Mouse (Mus musculus) fibroblast of lung, adult 2 months (primary cell): ENCODE results near the gene Gm10762.
"Not testable (repeated sequence)": the region's sequence is repeated elsewhere in the genome, so short reads cannot be mapped to it uniquely, and the experiment has no call there.

Source experiments
- DNase-seq: peaks from one replicate; pipeline ENCODE4 v3.0.0-alpha.2; 2011; ENCODE audit warnings: low read depth

Gm10762 gene

DNA sequence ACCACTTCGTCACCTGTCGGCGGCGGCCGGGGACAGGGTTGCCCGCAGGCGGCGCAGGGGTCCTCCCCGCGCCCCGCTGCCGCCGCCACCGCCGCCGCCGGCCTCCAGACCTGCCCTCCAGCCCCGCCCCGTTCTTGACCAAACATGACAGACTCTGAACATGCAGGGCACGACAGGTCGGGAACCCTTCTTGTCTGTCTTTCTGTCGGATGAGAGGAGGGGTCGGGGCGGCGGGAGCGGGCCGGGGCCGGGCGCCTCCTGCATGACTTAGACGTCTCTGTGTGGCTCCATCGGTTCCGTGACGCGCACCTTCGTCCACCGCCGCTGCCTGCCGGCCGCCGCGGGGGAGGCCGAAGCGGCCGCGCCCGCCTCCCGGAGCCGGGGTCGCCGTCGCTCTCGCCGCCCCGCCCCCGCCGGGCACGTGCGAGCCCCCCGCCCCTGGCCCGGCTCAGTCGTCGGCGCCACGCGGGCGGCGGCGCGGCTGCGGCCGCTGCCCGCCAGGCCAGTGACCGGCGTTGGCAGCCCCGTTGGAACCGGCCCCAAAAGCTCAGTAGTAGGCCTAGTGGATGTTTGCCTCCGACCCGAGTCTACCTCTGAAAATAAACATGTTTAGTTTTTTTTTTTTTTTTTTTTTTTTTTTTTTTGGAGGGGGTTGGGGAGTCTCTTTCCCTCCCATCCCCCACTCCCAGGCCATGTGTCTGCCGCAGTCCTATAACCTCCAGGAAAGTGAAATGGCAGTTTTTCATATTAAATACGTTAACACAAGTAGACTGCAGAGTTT, at the start of gene Gm10762:
Gene Gm10762, minus strand, starts transcription at position 65 of the 781 bp plus-strand sequence.
- no peak for DNase-seq

DNA sequence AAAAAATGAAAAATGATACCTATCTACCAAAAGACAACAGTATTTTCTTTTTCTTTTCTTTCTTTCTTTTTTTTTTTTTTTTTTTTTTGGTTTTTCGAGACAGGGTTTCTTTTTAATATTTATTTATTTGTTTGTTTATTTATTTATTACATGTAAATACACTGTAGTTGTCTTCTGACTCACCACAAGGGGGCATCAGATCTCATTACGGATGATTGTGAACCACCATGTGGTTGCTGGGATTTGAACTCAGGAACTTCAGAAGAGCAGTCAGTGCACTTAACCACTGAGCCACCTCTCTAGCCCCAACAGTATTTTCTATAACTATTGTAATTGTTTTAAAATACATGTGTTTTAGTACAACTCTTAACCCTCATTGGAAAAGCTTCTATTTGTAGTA, 41.3 kb upstream of the Gm10762 start:
- not testable (repeated sequence) for DNase-seq

DNA sequence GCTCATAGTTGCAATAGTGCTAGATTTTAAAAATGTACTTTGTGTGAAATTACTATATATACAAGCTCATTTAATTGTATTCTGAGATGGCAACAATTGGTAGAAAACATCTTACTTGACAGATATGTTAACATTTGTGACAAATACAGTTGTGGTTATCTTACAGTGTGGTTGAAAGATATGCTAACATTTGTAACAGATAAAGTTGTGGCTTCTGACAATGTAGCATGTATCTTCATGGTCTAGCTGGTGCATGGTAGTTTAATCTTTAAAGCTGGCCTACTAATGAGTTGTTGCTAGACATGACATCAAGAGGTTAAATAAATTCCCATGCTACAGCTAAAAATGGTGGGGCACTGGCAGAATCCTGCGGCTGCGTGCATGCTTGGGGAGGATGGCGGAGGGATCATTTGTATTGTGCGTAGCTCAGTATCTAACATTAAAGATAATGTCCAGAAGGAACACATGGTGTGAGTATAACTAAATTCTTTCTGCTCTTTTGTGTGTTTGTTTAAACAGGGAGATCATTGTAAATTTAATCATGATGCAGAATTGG, 38.7 kb upstream of the Gm10762 start:
- no peak for DNase-seq

DNA sequence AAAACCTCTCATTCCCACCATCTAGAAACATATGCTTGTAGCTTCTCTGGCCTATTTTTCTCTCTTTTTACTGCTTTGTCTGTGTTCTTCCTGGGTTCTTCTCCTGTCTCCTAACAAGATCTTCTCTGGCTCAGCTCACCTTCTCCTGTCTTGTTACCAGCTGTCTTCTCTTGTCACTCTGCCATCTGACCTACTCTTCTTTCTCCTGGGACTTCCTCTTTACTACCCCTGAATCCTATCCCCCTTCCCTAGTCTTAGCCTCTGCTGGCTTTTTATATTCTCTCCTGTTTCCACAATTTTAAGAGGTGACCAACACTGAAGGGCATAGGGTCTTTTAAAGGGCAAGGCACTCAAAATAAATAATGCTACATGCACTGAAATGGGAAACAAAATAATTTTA, 37.3 kb upstream of the Gm10762 start:
- no peak for DNase-seq

DNA sequence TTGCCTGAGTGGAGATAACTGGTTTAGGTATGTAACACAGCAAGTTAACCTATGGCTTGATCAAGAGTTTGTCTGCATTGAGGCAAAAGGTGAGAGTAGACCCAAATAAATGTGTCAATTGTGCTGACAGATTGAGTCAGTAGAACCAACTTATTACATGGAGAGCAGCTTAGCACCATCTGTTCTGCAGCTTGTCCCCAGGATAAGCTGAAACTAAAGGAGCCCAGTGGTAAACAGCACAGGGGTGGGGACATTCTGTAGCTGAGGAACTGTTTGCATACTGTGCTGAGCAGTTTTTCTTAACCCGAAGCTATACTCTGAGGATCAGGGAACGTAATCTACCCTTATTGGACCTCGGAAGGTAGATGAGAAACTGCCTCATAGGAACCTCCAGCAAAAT, 17.2 kb upstream of the Gm10762 start:
- DNase-seq = no peak

DNA sequence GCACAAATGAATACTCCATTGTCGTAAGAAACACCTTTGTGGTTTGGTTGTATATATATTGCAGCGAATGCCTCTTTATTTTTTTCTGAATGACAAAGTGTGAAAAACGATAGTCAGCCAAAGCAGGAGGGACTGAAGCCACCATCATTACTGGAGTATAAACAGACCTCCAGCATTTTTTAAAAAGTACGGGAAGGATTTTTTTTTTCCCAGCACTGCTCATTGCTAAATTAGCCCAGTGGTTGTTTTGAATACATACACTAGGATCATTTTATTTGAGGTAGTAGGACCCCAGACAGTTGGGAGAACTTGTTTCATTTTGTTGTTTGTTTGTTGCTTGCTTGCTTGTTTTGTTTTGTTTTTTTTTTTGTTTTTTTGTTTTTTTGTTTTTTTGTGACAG, 8.0 kb upstream of the Gm10762 start:
- DNase-seq = no peak

DNA sequence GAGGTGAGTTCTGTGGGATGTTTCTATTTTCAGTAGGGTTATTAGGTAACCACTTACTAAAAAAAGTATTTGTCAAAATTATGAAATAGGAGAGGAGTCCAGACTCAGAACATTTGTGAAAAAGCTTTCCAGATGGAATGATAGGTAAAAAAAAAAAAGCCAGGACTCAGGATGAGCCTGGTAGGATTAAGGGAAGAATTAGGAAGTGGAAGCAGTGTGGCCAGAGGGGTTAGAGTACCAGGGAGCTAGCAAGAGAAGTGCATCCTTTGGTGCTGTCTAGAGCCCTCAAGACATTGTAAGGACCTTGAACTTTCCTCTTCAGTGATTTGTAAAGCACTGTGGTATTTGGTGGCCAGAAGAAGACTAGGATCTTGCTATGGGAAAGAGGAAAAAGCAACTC, 4.8 kb upstream of the Gm10762 start:
- no peak for DNase-seq

DNA sequence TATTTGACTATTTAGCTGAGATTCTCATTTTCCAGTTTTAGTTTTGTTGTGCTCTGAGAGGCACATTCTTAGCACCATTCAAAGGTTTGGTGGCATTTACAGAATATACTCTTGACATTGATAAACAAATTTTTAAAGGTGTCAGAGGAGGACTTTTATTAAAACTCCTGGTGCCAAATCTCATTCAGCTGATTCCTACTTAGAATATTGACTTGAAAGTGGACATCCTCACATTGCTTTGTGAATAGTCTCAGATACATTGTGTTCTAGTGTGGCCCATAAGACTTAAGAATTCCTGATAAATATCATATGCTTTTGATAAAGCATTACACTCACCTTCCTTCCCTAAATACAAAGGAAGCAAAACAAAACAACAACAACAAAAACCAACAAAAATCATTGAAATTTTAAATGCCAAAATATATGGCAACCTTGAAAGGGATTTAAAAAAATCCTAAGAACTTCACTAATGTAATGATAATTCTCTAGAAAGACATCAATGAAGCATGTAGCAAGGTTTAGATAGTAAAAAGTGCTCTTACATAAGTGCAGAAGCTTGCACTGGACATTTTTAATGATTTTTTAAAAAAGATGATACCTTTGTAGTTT, 1.1 kb upstream of the Gm10762 start:
- DNase-seq = no peak

DNA sequence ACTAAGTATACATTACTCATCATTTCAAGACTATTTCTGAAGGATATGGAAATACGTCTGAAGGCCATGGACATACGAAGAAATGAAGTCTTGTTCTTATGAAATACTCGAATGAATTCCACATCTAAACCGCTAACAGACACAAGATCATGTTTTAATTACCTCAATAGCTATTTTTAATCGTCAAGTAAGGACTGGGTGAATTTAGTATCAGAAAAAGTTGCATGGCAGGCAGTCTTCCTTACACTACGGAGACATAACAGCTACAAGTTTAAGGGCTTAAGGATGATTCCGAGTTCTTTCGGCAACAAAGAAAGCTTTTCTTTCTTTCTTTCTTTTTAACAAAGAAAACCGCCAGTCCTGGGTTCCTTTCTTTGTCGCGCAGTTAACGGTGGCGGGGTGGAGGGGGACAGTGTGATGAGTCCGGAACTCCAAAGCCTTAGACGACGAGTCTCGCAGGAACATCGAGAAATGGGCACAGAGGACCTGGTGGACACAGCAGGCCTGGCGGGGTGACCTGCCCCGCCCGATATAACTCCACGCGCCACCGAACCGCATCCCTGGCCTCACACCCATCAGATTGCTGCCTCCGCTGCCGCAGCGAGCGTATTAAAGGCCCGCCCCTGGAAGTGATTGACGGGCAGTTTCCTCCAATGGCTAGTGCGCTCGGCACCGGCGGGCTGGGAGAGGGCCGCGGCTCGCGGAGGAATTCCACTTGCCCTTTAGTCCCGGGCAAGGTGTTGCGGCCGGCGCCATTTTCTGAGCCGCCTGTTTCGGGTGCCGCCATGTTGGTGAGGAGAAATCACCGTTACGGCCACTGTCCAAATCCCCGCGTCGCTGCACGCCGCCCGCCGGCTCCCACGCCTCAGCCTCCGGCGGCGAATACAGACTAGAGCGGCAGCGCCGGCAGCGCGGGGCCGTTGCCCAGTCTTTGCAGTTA, 614 bp downstream of the Gm10762 start, which contains the start of gene Zc3h6:
Gene Zc3h6, plus strand, starts transcription at position 762 of the 940 bp plus-strand sequence.
- DNase-seq = peak; percentile 85

DNA sequence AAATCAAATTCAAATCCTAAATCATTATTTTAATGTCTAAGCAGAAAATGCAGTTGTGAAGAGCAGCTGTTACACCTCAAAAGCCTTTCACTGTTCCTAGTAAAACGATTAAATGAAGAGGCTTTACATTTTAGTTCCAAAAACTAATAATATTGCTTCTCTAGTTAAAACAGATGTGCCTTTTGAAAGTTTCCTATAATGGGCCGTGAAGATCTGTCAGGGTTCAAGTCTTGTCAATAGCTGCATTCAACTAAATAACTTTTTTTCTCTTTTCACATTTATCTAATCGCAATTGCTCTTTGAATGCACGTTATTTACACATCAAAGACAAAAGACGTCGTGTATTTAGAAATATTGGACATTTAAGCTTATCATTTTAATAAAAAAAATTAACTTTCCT, 1.3 kb downstream of the Gm10762 start:
- no peak for DNase-seq

DNA sequence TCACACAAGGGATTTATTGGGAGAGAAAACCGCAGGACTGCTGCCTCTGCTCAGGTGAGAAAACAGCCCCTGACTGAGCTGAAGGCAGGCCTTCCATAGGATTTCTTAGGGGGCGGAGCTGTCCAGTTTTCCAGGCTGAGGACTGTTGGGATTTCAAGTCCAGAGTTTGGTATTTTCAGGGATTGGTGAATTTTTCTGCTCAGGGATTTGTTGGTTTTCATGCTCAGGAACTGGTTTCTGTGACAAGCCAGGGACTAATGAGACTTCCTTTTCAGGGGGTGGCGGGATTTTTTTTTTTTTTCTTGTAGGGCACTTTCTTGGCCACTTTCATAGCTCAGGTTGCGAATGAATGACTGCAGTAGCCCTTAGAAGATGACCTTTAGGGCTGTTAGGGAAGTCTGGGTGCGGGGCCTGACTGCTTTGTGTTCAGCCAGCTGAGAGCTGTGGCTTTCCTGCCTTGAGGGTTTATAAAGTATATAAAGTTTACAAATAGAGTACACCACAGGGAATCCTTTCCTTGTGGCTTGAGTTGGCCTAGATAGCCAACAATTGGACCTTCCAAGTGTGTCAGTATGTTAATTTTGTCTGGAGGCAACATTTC, 1.9 kb downstream of the Gm10762 start:
- DNase-seq = no peak

DNA sequence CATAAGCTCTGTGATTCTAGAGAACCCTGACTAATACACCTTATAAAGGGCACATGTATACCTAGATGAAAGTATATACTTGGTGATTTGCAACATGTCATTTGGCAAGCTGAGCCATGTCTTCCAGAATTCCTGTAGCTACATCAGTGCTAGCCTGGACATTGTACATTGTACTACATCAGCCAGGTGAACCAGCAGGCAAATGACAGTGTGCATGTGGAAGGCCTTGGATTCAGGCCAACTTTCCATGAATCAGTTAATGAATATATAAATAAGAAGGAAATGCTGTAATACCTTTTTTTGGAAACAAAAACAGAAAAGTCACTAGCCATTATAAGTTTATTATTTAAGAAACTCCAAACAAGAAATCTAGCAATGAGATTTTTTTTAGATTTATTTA, 13.3 kb downstream of the Gm10762 start:
- DNase-seq = no peak

DNA sequence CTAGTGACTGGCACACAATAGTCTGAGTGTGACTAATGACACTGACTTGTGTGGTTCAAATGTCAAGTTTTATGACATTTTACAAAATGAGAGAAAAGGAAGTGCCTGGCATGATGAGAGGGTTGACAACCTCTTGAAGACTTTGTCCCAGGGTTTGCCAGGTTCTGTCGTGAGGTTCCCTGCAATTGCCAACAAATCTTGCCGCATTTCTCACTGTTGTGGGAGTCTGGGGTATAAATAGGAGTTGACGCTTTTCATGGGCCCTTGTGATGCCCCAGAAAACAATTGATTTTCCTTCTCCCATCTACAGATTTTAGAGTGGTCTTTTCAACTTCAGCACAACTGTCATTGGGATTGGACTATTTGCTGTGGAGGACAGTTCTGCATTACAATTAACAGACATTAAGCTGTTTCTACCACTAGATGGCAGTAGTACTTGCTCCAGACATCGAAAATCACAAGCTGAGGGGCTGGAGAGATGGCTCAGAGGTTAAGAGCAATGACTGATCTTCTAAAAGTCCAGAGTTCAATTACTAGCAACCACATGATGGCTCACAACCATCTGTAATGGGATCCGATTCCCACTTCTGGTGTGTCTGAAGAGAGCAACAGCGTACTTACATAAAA, 19.4 kb downstream of the Gm10762 start:
- DNase-seq = no peak

DNA sequence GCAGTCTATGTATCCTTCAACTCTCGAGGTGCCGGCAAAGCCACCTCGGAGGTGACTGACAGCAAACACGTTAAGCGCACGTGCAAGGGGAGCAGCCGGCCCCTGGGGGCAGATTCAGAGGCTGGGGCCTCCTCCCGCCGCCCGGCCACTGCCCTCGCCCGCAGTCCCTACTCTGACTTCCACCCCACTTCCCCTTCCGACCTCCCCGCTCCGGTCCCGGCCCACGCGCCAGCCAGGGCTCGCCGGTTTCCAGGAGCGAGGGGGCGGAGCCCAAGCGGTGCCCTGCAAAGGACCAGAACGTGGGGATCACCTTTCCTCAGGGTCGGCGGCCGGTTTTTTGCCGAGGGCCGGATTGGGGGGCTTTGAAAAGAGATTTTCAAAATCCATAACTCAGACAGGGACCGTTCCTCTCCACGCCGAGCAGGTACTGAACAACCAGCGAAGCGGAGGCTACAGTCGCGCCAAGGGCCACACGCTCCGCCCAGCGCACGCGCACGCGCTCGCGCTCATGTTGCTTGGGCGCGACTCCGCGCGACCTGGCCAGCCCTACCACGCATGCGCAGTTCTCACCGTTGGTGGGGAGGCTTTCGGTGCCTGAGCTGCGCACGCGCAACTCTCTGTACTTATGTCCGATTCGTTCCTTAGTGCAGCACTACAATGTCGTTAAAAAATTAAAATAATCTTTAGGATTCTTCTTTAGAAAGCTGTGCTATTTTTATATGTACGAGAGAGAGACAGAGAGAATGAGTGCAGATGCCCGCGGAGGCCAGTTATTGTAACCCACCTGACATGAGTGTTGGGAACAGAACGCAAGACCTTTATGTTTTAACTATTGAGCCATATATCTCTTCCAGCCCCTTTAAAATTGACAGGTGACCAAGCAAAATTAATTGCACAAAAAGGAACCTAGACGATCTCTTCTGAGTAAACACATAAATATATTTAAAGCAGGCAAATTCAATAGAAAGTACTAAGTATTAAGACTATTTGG, 23.7 kb downstream of the Gm10762 start, which contains the start of gene Zc3h8:
Gene Zc3h8, minus strand, starts transcription at position 540 of the 991 bp plus-strand sequence.
- peak; percentile 90 for DNase-seq

DNA sequence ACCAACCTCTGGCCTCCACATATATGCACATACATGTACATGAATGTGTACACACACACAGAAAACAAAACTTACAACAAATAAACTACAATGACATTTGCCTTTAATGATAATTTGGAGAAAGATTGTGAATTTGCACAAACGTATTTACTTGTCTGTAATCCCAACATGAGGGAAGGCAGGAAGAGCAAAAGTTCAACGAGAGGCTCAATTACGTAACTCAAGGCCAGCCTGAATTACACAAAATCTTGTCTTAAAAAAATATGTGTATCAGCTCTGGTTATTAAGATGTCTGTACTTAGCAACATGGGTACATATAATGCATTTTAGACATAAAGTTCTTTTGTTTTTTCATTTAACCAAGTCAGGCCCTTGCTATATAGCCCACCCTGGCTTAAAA, 31.3 kb downstream of the Gm10762 start:
- no peak for DNase-seq

DNA sequence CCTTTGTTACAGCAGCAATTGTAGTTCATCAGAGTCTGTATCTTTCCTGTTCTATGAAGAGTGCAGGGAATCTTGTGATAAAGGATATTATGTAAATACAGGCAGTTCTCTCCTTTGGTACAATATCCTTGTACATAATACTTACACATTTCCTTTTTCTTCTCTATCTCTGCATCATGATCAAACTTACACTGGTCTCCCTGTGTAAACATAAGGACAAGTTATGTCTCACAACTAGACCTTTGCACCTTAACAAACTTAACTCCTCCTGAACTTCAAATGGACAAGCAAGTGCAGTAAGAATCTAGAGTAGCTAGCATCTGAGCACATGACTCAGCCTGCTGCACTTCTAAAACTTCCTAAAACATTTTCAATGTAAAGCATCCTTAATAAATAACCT, 36.8 kb downstream of the Gm10762 start:
- DNase-seq = no peak

DNA sequence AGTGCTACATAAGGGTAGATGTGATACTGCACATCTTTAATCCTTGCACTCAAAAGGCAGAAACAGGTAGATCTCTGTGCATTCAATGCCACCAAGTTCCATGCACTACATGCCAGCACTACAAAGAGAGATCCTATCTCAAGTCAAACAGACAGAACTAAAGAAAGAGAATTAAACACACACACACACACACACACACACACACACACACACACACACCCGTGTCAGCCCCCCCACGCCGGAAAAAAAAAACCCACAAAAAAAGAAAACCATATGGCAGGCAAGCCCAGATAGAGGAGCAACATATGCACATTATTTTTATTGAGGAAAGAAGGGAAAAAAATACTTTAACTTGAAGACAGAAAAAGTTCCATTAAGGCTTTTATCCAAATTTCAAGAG, 39.1 kb downstream of the Gm10762 start:
- no peak for DNase-seq

DNA sequence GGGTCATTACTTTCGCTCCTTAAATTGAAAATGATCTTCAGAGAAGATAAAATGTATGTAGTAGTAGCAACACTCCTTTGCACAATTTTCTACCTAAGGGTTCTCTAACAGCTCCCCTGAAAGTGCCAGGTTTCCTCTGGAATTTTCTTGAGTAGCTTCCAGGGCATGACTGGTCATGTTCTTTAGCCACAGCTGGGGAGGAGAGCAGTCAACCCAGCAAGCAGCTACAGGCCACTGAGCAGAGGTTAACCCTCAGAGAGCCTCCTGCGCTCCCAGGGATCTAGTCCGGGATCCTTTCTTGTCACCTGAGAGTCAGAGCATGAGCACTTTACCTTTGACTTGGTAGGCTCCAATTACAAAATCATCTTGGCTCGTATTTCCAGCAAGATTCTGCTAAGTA, 42.7 kb downstream of the Gm10762 start:
- no peak for DNase-seq
